Mouse (Mus musculus) heart, embryonic 16.5 days (tissue): ENCODE measurements around the gene Cd72. TPM values are rescaled to one million over a fixed set of nuclear protein-coding genes. Genes with fewer than 3 reads are reported as not detected.

Experiments
- ATAC-seq: fragments of 200-750 bp; cut with Nextera tagmentation; replicated peaks from 2 replicates; pipeline ENCODE4 v1.8.0; 2017; ENCODE audit warnings: moderate number of reproducible peaks; ENCODE audit not compliant: insufficient read depth, low FRiP score; ENCODE audit errors: extremely low read depth
- H3K27ac ChIP-seq: fragments of 300-500 bp; sonication (generic); 2 replicates; pipeline ENCODE4 v1.5.1; 2014; ENCODE audit warnings: mild to moderate bottlenecking, low read length, control low read depth, moderate library complexity
- H3K27me3 ChIP-seq: fragments of 300-500 bp; sonication (generic); 2 replicates; pipeline ENCODE4 v1.6.1; 2014; ENCODE audit warnings: low read length, mixed read lengths; ENCODE audit not compliant: control insufficient read depth, insufficient read depth
- H3K36me3 ChIP-seq: fragments of 300-500 bp; sonication (generic); 2 replicates; pipeline ENCODE4 v1.6.1; 2014; ENCODE audit not compliant: control insufficient read depth, insufficient read depth
- H3K4me1 ChIP-seq: fragments of 300-500 bp; sonication (generic); 2 replicates; pipeline ENCODE4 v1.6.1; 2014; ENCODE audit warnings: low read length, mixed read lengths; ENCODE audit not compliant: control insufficient read depth, insufficient read depth
- H3K4me2 ChIP-seq: fragments of 300-500 bp; sonication (generic); 2 replicates; pipeline ENCODE4 v1.6.1; 2014; ENCODE audit warnings: low read depth, mild to moderate bottlenecking, control low read depth, low read length
- H3K4me3 ChIP-seq: fragments of 300-500 bp; sonication (generic); 2 replicates; pipeline ENCODE4 v1.5.1; 2014; ENCODE audit warnings: mild to moderate bottlenecking, control low read depth, low read length
- H3K9ac ChIP-seq: fragments of 300-500 bp; sonication (generic); 2 replicates; pipeline ENCODE4 v1.6.1; 2014; ENCODE audit warnings: low read length, control low read depth
- H3K9me3 ChIP-seq: fragments of 300-500 bp; sonication (generic); replicated peaks from 2 replicates; pipeline ENCODE4 v1.6.1; 2016; ENCODE audit warnings: low read length; ENCODE audit not compliant: control insufficient read depth
- WGBS: fragments of 180-500 bp; shearing (Covaris S2); extraction: QIAGEN DNeasy Blood & Tissue Kit; methylation state at CpG from one replicate; pipeline ENCODE4 v1.1.7; 2014; 5-methylcytosine and 5-hydroxymethylcytosine counted together
- polyA plus RNA-seq: library from polyadenylated mRNA; unstranded; fragments of >200 nt; fragmentation: Nextera tagmentation; extraction: Ambion mirVana; gene quantifications from 2 replicates; pipeline ENCODE4 v1.2.1, GENCODE M21; 2015

The Cd72 gene
- polyA plus RNA-seq, 1 experiment from 2014 or later = 4.3 TPM

DNA sequence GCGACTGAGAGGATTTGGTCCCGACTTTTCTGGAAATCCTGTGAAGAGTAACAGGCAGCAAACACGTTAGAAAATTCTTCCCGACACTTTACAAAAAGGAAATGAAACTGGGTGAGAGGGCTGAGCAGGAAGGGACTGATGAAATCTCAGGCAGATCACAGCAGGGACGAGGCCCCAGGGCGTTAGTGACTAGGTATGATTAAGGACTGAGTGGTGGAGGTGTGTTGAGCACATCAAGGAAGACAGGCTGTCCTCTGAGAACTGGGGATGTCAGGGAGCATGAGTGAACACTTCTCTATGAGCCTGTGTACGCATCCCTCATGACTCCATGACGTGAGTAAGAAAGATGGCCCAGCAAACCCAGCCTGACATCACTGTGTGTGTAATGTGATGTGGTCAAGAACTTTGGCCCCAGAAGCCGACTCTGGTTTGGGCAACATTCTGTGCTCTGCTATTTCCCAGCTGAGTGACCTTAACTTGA, 34.6 kb downstream of the Cd72 start:
- Histone ChIP-seq H3K27me3 (peaks cover 2% of the 10 kb centered on the region; the same call in 1 of the 2 replicates), H3K9ac (no peak overlapping the region; the same call in 1 of the 2 replicates), H3K4me2 (no peak overlapping the region), H3K27ac (no peak overlapping the region), H3K36me3 (peaks cover 47% of the 10 kb centered on the region), H3K4me3 (no peak overlapping the region), H3K9me3 (no peaks in the 10 kb centered on the region), H3K4me1 (peaks cover 17% of the 10 kb centered on the region)
- ATAC-seq = no peak
- WGBS = 62% methylated on average over 9 of the region's 9 CpGs

DNA sequence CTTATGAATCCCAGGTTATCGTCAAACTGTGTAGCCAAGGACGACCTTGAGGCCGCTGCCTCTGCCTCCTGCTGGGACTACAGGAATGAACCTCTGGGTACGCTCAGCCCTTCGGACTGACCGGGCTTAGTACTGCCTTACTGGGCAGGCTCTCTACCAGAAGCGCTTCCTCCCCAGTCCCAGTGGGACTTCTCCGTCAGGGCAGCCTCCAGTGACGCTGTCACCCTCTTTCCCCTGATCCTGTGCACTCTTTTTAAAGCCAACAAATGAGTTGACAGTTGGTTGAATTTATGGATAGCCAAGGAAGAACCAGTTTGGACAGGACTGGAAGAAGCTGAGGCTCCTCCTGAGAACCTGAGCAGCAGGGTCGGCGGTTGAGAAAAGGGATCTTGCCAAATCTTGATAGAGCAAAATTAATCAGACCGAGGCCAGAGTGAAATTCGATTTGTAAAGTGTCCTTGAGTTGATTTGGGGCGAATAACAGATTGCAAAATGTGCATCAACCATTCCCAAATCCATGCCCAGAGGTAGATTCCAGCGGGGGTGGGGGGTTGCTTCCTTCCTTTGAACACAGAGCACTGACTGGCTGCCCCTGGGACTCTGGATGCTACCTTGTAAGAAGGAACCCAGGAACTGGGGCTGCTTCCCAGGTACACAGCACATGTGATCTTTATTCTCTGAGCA, 35.3 kb downstream of the Cd72 start:
- peak overlapping the region; percentile 15; the same call in 1 of the 2 replicates for H3K27ac ChIP-seq
- H3K9ac ChIP-seq = peak overlapping the region; percentile 13; the same call in 1 of the 2 replicates
- H3K36me3 ChIP-seq = peaks cover 41% of the 10 kb centered on the region

DNA sequence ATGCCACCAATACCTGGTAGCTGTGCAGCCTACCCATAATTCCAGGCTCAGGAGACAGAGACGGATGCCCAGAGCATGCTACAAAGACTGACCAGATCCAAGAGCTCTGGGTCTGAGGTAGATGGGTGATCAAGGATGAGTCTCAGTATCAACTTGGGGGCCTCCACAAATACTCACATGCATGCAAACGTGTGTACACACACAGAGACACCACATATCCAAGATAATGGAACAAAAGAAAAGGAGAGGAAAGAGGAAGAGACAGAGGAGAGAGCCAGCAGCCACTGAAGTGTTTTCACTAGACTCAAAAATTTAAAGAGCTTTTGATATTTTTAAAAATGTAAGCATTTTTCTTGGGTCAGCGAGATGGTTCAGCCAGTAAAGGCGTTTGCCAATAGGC, 36.0 kb downstream of the Cd72 start:
- Histone ChIP-seq H3K4me2 (no peak overlapping the region), H3K27ac (0 out of 2 replicates have a peak overlapping the region, but pooled peaks have one; percentile 6), H3K9me3 (no peaks in the 10 kb centered on the region), H3K27me3 (no peaks in the 10 kb centered on the region), H3K9ac (no peak overlapping the region), H3K4me3 (no peak overlapping the region), H3K4me1 (peaks cover 17% of the 10 kb centered on the region), H3K36me3 (peaks cover 35% of the 10 kb centered on the region)
- no peak for ATAC-seq
- 69% methylated on average over 4 of the region's 4 CpGs for WGBS

More for the DNA sequence above, 35.3 kb downstream of the Cd72 start:
- H3K4me3 ChIP-seq = no peak overlapping the region
- 59% methylated on average over 15 of the region's 15 CpGs for WGBS
- H3K4me2 ChIP-seq = no peak overlapping the region
- H3K27me3 ChIP-seq = no peaks in the 10 kb centered on the region
- no peak for ATAC-seq
- no peaks in the 10 kb centered on the region for H3K9me3 ChIP-seq
- H3K4me1 ChIP-seq = peaks cover 17% of the 10 kb centered on the region

DNA sequence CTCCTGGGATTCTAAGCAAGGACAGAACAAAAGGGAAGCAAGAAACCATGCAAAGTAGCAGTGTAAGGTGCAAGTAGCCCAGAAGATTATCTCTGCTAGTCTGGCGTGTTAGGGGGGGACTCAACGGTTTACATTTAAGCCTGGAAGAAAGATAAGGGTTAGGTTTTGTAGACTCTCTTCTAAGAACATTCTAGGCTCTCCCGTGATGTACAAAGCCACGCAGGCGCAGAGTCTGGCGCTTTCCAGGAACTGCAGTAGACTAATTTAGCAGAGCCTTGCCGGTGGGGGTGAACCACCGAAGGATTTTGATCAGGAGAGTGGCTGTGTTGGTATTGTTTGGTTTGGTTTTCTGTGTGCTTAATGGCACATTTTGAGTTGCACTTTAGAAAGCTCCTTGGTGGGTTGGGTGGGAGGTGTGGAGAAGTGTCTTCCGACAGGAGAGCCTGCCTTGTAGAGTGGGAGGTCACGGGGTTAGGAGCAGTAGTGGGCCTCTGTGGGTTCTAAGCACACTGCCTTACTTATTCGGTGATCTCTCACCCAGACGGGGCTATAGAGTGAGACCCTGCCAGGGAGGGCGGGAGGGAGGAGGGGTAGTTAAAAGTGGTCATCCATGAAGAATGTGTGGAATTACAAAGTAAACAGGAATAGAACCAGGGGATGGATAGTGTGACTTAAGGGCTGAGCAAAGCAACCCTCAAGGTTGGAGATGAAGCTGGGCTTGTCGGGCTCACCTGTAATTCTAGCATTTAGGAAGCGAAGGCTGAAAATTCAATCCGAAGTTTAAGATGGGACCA, 37.0 kb downstream of the Cd72 start:
- H3K9me3 ChIP-seq = no peaks in the 10 kb centered on the region
- no peaks in the 10 kb centered on the region for H3K27me3 ChIP-seq
- WGBS = 62% methylated on average over 16 of the region's 16 CpGs
- H3K4me2 ChIP-seq = no peak overlapping the region
- no peak overlapping the region for H3K4me3 ChIP-seq
- H3K36me3 ChIP-seq = peaks cover 28% of the 10 kb centered on the region
- no peak overlapping the region for H3K9ac ChIP-seq
- ATAC-seq = no peak
- H3K4me1 ChIP-seq = peaks cover 17% of the 10 kb centered on the region
- no peak overlapping the region for H3K27ac ChIP-seq

DNA sequence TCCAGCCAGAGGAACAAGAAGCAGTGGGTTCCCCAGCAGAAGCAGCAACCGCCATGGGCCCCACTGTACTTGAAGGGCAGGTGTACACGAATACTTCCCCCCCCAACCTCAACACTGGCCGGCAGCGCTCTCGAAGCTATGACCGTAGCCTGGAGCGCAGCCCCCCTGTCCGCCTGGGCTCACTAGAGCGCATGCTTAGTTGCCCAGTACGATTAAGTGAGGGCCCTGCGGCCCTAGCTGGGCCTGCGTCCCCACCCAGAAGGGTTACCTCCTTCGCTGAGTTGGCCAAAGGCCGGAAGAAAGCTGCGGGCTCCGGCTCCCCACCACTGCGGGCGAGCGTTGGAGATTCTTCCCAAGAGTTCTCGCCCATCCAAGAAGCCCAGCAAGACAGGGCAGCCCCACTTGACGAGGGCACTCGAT, 38.3 kb downstream of the Cd72 start:
- no peak overlapping the region for H3K9ac ChIP-seq
- peaks cover 20% of the 10 kb centered on the region for H3K36me3 ChIP-seq
- peaks cover 17% of the 10 kb centered on the region for H3K4me1 ChIP-seq
- H3K9me3 ChIP-seq = no peaks in the 10 kb centered on the region
- no peak overlapping the region for H3K27ac ChIP-seq
- no peak overlapping the region for H3K4me2 ChIP-seq
- H3K27me3 ChIP-seq = no peaks in the 10 kb centered on the region
- no peak for ATAC-seq
- no peak overlapping the region for H3K4me3 ChIP-seq
- 94% methylated on average over 22 of the region's 22 CpGs for WGBS

DNA sequence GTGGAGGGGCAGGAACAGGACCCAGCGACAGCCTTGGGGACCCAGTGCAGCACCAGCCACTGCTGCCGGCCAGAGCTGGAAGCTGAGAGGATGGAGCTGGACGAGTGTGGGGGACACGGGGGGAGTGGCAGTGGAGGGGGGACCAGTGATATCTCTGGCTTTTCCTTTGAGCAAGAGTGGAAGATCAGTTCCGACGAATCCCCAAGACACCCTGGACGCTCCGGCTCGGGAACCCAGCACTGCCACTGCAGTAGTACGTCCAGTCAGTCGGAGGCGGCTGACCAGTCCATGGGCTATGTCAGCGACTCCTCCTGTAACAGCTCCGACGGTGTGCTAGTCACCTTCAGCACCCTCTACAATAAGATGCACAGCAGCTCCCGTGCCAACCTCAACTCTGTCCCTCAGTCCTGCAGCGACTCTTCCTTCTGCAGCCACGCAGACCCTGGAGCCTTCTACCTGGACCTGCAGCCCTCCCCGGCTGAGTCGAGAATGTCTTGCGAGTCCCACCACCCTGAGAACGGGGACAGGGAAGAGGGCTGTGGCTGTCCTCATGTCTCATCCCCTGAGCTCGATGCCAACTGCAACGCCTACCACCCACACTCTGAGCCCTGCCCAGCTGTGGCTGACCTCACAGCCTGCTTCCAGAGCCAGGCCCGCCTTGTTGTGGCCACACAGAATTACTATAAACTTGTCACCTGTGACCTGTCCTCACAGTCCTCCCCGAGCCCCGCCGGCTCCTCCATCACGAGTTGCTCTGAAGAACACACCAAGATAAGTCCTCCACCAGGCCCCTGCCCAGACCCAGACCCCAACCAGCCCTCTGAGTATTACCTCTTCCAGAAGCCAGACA, 39.0 kb downstream of the Cd72 start:
- no peaks in the 10 kb centered on the region for H3K27me3 ChIP-seq
- no peak overlapping the region for H3K4me3 ChIP-seq
- H3K4me2 ChIP-seq = no peak overlapping the region
- H3K4me1 ChIP-seq = peaks cover 17% of the 10 kb centered on the region
- H3K36me3 ChIP-seq = peaks cover 20% of the 10 kb centered on the region
- H3K9me3 ChIP-seq = no peaks in the 10 kb centered on the region
- H3K27ac ChIP-seq = no peak overlapping the region
- WGBS = 80% methylated on average over 29 of the region's 29 CpGs
- no peak overlapping the region for H3K9ac ChIP-seq
- no peak for ATAC-seq

DNA sequence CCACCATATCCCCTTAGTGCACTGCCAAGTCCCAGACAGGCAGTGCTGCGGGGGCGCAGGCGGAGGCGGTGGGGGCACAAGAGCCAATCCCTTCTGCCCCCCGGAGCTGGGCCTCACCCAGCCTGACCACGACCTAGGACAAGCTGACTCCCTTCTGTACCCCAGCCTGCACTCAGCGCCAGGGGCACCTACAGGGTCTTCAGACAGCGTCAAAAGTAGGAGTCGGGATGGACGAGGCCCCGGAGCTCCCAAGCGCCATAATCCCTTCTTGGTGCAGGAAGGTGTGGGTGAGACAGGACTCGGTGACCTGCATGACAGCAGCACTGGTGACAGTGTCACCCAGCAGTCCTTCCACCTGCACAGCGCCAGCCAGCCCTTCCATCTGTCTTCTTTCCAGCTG, 39.7 kb downstream of the Cd72 start:
- Histone ChIP-seq H3K9ac (no peak overlapping the region), H3K27me3 (no peaks in the 10 kb centered on the region), H3K4me3 (no peak overlapping the region), H3K36me3 (peaks cover 20% of the 10 kb centered on the region), H3K27ac (no peak overlapping the region), H3K9me3 (no peaks in the 10 kb centered on the region), H3K4me1 (peaks cover 14% of the 10 kb centered on the region), H3K4me2 (no peak overlapping the region)
- 84% methylated on average over 14 of the region's 14 CpGs for WGBS
- ATAC-seq = no peak

DNA sequence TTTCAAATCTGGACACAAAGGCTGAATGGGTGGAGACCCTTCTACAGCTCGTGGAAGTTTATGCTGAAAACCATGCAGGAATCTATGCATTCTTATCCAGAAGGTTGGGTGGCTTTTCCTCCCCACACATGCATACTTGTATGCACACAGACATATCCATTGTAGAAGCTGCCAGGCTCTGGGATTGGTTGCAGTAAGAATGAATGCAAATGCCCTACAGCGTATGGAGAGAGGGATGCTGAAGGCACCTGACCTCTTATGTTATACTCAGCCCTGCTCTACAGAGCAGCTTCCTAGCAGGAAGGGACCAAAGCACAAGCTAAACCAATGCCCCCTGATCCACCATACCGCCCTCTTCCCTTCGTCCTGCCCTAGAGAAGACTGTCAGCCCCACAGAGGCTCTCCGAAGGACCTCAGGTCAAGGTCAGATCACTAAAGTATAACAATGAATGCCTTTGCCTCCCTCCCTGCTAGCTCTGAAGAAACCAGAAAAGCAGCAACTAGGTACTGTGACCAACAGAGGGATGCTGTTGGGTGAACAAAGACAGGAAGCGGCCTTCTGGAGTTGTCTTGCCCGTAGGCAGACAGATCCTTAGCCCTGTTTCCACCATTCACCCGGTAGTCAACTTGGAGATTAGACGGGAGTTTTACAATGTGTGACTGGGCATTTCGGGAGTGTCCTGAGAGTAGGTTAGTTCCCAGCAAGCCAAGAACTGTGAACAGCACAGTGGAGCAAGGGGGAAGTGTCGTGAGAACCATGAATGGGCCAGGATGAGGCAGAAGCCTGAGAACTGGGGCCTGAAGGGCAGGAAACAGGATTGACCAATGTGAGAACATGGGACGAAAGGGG, 47.1 kb downstream of the Cd72 start:
- no peak for ATAC-seq
- Histone ChIP-seq H3K4me2 (peak overlapping the region; percentile 65), H3K9ac (peak overlapping the region; percentile 72), H3K36me3 (no peaks in the 10 kb centered on the region), H3K4me1 (peaks cover 27% of the 10 kb centered on the region), H3K27ac (peak overlapping the region; percentile 74), H3K27me3 (no peaks in the 10 kb centered on the region), H3K9me3 (no peaks in the 10 kb centered on the region), H3K4me3 (peak overlapping the region; percentile 55)
- 59% methylated on average over 12 of the region's 12 CpGs for WGBS
